Mouse (Mus musculus) ES-Bruce4 (cell line): ENCODE measurements at regions not wholly inside any gene's neighbourhood (a gene's known extent, or its start where the extent isn't known, plus 50 kb on each side); places are given as distances from the start of the nearest gene placed in this dataset.

ENCODE experiments used
- CTCF ChIP-seq: IDR thresholded peaks from one replicate; pipeline ENCODE4 v1.8.1; 2011; ENCODE audit warnings: low read depth, low read length
- EP300 ChIP-seq: IDR thresholded peaks from 2 replicates; pipeline ENCODE4 v1.6.1; 2011; ENCODE audit warnings: low read depth, low read length; ENCODE audit not compliant: insufficient read depth
- POLR2A ChIP-seq: IDR thresholded peaks from one replicate; pipeline ENCODE4 v1.8.1; 2011; ENCODE audit warnings: low read length; ENCODE audit not compliant: insufficient read depth

DNA sequence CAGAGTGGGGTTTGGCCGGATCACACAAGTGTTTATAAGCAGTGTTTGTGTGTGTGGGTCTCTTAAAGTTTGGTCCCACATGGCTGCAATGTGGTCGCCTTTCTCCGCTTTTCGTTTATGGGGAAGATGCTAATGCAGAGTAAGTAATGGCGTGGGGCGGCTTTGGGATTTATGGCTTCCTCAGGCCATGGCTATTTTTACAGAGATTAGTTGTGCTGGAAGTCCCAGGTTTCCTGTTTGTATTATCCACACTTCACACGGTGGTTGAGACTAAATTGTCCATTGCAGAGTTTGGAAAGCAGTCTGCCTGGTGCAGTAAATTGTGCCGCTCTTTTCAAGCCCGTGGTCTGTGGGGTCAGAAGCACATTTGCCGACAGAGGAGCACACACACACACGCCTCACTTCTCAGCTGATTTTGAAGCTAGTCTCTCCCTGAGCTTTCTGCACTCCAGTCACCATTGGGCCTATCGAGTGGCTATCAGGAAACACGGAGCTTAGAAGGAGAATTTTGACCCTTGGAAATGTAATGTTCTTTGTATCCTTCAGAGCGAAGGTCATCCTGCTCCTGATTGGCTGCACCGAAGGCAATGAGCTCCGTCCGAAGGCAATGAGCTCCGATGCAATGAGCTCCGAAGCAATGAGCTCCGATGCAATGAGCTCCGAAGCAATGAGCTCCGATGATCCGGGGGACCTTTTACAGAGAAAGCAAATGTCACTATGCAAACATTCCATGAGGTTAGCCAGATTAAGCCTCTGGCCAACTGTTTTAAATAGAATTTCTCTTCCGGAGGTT is 142.9 kb upstream of the Dkk2 start:
- TF ChIP-seq CTCF (no peak), EP300 (no peak), POLR2A (no peak)
